Mouse (Mus musculus): Measurements from ENCODE around the gene Trp73.

GRCm38 (mm10) chr4:154091356-154091755 lies 48.7 kb downstream of the Trp73 start:
- TF ChIP-seq EP300 (IDR thresholded peaks at IDR 0.05; ENCODE audit: insufficient read depth, low read depth, low read length) (no peak), POLR2A (IDR thresholded peaks at IDR 0.05; ENCODE audit: insufficient read depth, low read length) (no peak), CTCF (IDR thresholded peaks at IDR 0.05; ENCODE audit: low read depth, low read length) (no peak)

Data from ES-Bruce4 (cell line).